Mouse (Mus musculus) hindbrain, embryonic 16.5 days (tissue): Measurements from ENCODE around the gene Tbc1d22b. TPM values are rescaled to one million over a fixed set of nuclear protein-coding genes. Genes with fewer than 3 reads are reported as not detected.

Experiments used
- ATAC-seq: fragments of 200-750 bp; cut with Nextera tagmentation; 2 replicates; pipeline ENCODE4 v1.8.0; 2017; ENCODE audit warnings: moderate TSS enrichment, moderate library complexity
- H3K27ac ChIP-seq: fragments of 300-500 bp; sonication (generic); 2 replicates; pipeline ENCODE4 v1.5.1; 2014; ENCODE audit warnings: low read depth, mild to moderate bottlenecking, control low read depth, low read length, moderate library complexity
- H3K27me3 ChIP-seq: fragments of 300-500 bp; sonication (generic); replicated peaks from 2 replicates; pipeline ENCODE4 v1.6.1; 2014; ENCODE audit warnings: low read length; ENCODE audit not compliant: control insufficient read depth, insufficient read depth
- H3K36me3 ChIP-seq: fragments of 300-500 bp; sonication (generic); 2 replicates; pipeline ENCODE4 v1.6.1; 2014; ENCODE audit warnings: mild to moderate bottlenecking, low read length, moderate library complexity, mixed read lengths; ENCODE audit not compliant: control insufficient read depth, insufficient read depth
- H3K4me1 ChIP-seq: fragments of 300-500 bp; sonication (generic); 2 replicates; pipeline ENCODE4 v1.6.1; 2014; ENCODE audit warnings: low read depth, low read length; ENCODE audit not compliant: control insufficient read depth, insufficient read depth
- H3K4me2 ChIP-seq: fragments of 300-500 bp; sonication (generic); 2 replicates; pipeline ENCODE4 v1.6.1; 2014; ENCODE audit warnings: mild to moderate bottlenecking, low read length, control low read depth, moderate library complexity
- H3K4me3 ChIP-seq: fragments of 300-500 bp; sonication (generic); 2 replicates; pipeline ENCODE4 v1.5.1; 2014; ENCODE audit warnings: mild to moderate bottlenecking, low read length, control low read depth, moderate library complexity
- H3K9ac ChIP-seq: fragments of 300-500 bp; sonication (generic); 2 replicates; pipeline ENCODE4 v1.6.1; 2014; ENCODE audit warnings: low read depth, mild to moderate bottlenecking, control low read depth, low read length, moderate library complexity
- H3K9me3 ChIP-seq: fragments of 300-500 bp; sonication (generic); 2 replicates; pipeline ENCODE4 v1.6.1; 2014; ENCODE audit warnings: mild to moderate bottlenecking, low read length, moderate library complexity; ENCODE audit not compliant: control insufficient read depth
- WGBS: fragments of 180-500 bp; shearing (Covaris S2); extraction: QIAGEN DNeasy Blood & Tissue Kit; methylation state at CpG from one replicate; pipeline ENCODE4 v1.1.7; 2014; 5-methylcytosine and 5-hydroxymethylcytosine counted together
- polyA plus RNA-seq: library from polyadenylated mRNA; unstranded; fragments of >200 nt; fragmentation: Nextera tagmentation; extraction: Ambion mirVana; gene quantifications from 2 replicates; pipeline ENCODE4 v1.2.1, GENCODE M21; 2015

Gene Tbc1d22b
- 26.5 and 33.2 TPM in 2 replicates for polyA plus RNA-seq

- H3K4me2 ChIP-seq: peak within 1 kb of the TSS; percentile 80
- no peak within 1 kb of the TSS for H3K27ac ChIP-seq
- peak within 1 kb of the TSS; percentile 91 for H3K4me3 ChIP-seq
- peak within 1 kb of the TSS; percentile 99 for H3K9ac ChIP-seq
- no peaks in the 10 kb centered on the region for H3K27me3 ChIP-seq
- H3K36me3 ChIP-seq: no peaks in the 10 kb centered on the region
- H3K9me3 ChIP-seq: no peaks in the 10 kb centered on the region
- WGBS: under 1% methylated on average over 44 of the region's 44 CpGs
- peaks cover 11% of the 10 kb centered on the region for H3K4me1 ChIP-seq
- ATAC-seq: peak; percentile 99
Measured at GRCm38 (mm10) chr17:29549543-29550428, at the start of gene Tbc1d22b, which contains the start of gene Gm17657. Gene Tbc1d22b, plus strand, starts transcription at chr17:29549785. Gene Gm17657, minus strand, starts transcription at chr17:29549638.

GRCm38 (mm10) chr17:29500243-29500740 is 49.3 kb upstream of the Tbc1d22b start:
- 86% methylated on average over 7 of the region's 7 CpGs for WGBS
- no peak overlapping the region for H3K27ac ChIP-seq
- peaks cover 8% of the 10 kb centered on the region for H3K4me1 ChIP-seq
- H3K9ac ChIP-seq: no peak overlapping the region
- H3K36me3 ChIP-seq: no peaks in the 10 kb centered on the region
- ATAC-seq: no peak
- no peaks in the 10 kb centered on the region for H3K9me3 ChIP-seq
- no peak overlapping the region for H3K4me2 ChIP-seq
- H3K27me3 ChIP-seq: no peaks in the 10 kb centered on the region
- H3K4me3 ChIP-seq: no peak overlapping the region

DNA sequence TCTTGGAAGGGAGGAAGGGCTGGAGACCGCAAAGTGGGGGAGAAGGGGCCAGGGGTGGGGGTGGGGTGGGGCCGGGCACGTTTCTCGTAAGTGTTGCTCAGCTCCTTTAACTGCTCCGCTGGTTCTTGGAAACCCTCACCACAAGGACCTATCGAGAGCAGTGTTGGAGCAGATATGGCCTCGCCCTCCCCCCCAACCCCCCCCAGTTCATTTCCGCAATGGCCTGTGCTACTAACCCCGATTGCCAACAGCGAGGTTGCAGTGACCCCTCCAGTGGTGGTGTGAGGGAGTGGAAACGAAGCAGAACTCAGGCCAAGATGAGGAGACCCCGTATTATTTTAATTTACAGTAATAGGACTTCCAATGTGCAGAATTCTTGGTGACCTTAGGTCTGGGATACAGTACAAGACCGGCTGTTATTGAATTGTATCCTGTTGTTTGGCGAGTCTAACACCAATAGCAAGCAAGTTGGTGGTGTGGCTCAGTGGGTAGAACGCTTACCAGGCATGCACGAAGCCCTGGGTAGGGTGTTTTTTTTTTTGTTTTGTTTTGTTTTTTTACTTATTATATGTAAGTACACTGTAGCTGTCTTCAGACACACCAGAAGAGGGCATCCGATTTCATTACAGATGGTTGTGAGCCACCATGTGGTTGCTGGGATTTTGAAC is 48.6 kb upstream of the Tbc1d22b start:
- Histone ChIP-seq H3K9me3 (no peaks in the 10 kb centered on the region), H3K4me2 (no peak overlapping the region), H3K4me1 (peaks cover 8% of the 10 kb centered on the region), H3K36me3 (no peaks in the 10 kb centered on the region), H3K9ac (no peak overlapping the region), H3K27ac (no peak overlapping the region), H3K27me3 (no peaks in the 10 kb centered on the region), H3K4me3 (no peak overlapping the region)
- ATAC-seq: no peak
- 77% methylated on average over 17 of the region's 17 CpGs for whole genome bisulfite sequencing

DNA sequence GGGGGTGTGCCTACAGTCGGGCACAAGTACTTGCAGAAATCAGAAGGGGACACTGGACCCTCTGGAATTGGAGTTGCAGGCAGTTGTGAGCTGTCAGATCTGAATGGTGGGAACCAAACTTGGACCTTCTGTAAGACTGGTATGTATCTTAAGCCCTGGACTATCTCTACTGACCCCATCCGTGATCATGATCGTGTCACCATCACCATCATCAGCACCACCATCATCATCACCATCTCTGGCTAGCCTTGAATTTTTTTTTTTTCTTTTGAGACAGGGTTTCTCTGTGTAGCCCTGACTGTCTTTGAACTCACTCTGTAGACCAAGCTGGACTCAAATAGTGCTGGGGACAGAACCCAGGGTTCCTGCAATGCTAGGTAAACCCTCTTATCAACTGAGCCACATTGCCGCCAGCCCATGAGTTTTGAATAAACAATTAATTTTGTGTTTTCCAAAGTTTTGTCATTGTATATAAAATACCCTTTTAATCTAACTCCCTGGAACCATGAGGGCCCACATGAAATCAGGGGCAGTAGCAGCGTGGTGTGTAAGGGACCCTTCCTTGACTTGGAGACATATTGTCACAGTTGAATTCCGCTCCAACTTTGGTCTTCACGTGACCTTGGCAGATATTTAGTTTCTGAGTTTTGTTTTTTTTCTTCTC is 47.4 kb upstream of the Tbc1d22b start:
- H3K9me3 ChIP-seq: no peaks in the 10 kb centered on the region
- no peak overlapping the region for H3K4me2 ChIP-seq
- no peak overlapping the region for H3K4me3 ChIP-seq
- peaks cover 8% of the 10 kb centered on the region for H3K4me1 ChIP-seq
- 82% methylated on average over 7 of the region's 7 CpGs for WGBS
- no peak for ATAC-seq
- no peaks in the 10 kb centered on the region for H3K27me3 ChIP-seq
- H3K27ac ChIP-seq: no peak overlapping the region
- no peak overlapping the region for H3K9ac ChIP-seq
- no peaks in the 10 kb centered on the region for H3K36me3 ChIP-seq

DNA sequence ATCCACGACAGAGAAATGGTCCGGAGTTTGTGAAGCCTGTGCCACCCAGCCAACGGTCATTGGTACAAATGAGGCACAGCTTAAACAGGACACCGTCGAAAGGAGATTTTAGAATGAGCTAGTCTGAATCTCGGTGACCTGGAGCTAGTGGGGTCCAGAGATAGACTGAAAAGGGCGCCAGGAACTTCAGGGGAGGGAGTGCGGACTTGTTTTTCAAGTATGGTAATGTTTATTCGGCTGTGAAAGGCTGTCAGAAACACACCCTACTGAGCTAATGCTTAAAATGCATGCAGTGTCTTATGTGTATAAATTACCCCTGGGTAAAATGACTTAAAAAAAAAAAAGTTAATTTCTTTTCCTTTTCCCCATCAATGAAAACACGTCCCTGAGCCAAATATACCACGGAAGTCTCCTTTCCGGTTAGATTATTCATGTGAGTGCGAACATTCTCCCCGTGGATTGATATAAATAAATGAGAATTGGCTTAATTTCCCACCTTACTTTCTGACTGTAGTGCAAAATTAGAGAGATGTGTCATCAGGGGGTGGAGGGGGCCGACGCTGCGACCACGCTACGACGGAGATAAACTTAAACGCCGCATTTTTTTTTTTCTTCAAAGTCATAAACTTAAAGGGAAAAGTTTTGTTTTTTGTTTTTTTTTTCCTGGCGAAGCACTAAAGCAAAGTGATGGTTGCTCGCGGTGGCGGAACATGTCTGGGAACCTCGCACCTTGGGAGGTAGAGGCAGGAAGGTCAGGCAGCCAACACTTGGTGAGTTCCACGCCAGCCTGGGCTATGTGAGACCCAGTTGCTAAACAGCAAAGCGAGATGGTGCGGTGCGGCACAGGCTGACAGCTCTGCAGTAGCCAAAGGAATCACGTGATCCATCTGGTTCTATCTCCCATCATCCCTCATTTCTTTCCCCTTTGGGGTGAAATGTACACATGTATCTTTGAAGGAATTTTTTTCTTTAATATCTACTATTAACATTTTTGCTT is 46.6 kb upstream of the Tbc1d22b start:
- WGBS: 15% methylated on average over 32 of the region's 32 CpGs
- Histone ChIP-seq H3K4me3 (peak overlapping the region; percentile 12; the same call in 1 of the 2 replicates), H3K36me3 (no peaks in the 10 kb centered on the region), H3K9ac (no peak overlapping the region), H3K27ac (no peak overlapping the region), H3K4me2 (peak overlapping the region; percentile 46), H3K27me3 (no peaks in the 10 kb centered on the region), H3K4me1 (peaks cover 8% of the 10 kb centered on the region), H3K9me3 (no peaks in the 10 kb centered on the region)
- no peak for ATAC-seq

DNA sequence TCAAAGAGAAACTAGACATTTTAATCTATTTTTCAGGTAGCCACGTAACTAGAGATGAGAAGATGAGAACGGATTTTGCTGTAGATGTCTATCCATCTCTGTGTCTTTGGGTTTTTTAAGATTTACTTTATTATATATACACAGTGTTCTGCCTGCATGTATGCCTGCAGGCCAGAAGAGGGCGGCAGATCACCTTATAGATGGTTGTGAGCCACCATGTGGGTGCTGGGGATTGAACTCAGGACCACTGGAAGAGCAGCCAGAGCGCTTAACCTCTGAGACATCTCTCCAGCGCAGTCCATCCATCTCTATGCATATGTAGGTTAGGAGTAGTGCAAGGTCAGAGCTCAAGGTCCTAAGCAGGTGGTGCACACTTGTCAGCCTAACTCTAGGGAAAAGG is 45.9 kb upstream of the Tbc1d22b start:
- Histone ChIP-seq H3K9me3 (no peaks in the 10 kb centered on the region), H3K36me3 (no peaks in the 10 kb centered on the region), H3K27ac (no peak overlapping the region), H3K4me1 (peaks cover 8% of the 10 kb centered on the region), H3K9ac (no peak overlapping the region), H3K4me2 (no peak overlapping the region), H3K4me3 (no peak overlapping the region), H3K27me3 (no peaks in the 10 kb centered on the region)
- 80% methylated on average over 5 of the region's 5 CpGs for WGBS
- no peak for ATAC-seq

DNA sequence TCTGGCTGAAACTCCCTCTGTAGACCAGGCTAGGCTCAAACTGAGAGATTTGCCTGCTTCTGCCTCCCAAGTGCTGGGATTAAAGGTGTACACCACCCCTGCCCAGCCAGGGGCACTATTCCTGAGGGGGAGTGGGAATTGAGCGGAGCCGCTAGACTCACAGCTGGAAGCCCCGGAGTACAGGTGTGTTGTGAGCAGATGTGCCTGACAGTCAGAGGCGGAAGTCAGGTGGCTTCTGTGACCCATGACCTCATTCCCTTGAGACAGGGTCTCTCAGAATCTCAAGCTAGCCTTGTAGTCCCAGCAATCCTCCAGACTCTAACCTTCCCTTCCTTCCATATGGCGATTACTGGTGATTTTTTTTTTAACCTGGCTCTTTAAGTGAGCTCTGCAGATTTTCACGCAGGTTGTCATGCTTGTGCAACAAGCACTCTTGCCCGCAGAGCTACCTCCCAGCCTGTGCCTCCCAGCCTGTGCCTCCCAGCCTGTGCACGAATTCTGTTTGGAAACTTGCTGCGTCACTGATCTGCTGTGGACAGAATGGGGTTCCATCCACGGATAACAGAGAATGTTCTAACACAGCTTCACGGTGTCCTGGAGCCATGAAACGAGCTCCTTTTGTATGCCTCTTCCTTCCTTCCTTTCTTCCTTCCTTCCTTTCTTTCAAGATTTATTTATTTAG is 40.5 kb upstream of the Tbc1d22b start:
- Histone ChIP-seq H3K27me3 (no peaks in the 10 kb centered on the region), H3K9ac (no peak overlapping the region), H3K36me3 (no peaks in the 10 kb centered on the region), H3K4me1 (no peaks in the 10 kb centered on the region), H3K27ac (no peak overlapping the region), H3K4me3 (no peak overlapping the region), H3K9me3 (no peaks in the 10 kb centered on the region), H3K4me2 (no peak overlapping the region)
- ATAC-seq: no peak
- WGBS: 74% methylated on average over 12 of the region's 12 CpGs

DNA sequence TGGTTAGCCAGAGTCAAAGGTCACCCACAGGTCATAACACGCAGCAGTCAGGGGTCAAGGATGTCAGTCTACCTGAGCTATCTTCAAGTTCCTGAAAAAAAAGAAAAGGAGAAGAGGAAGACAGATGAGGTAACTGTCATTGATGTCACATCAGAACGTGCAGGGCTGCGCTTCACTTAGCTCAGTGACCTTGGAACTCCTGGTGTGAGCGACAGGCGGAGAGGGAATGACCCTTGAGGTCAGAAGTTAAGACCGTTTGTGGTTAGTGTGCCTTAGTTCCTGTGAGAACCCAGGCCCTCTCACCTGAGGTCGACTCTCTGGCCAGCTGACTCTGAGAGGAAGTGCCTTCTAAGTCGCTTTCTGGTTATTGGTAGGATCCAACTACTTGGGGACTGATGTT is 38.9 kb upstream of the Tbc1d22b start:
- Histone ChIP-seq H3K36me3 (no peaks in the 10 kb centered on the region), H3K9me3 (no peaks in the 10 kb centered on the region), H3K27ac (no peak overlapping the region), H3K4me2 (no peak overlapping the region), H3K4me1 (no peaks in the 10 kb centered on the region), H3K27me3 (no peaks in the 10 kb centered on the region), H3K4me3 (no peak overlapping the region), H3K9ac (no peak overlapping the region)
- 64% methylated on average over 8 of the region's 8 CpGs for WGBS
- ATAC-seq: no peak
